Mouse (Mus musculus) neural tube, embryonic 15.5 days (tissue): ENCODE data around the gene Wfikkn2. TPM values are rescaled to one million over a fixed set of nuclear protein-coding genes. Genes with fewer than 3 reads are reported as not detected.

ENCODE experiments used
- ATAC-seq: fragments of 200-750 bp; cut with Nextera tagmentation; 2 replicates; pipeline ENCODE4 v1.8.0; 2017; ENCODE audit warnings: mild to moderate bottlenecking, moderate TSS enrichment, moderate library complexity; ENCODE audit not compliant: low FRiP score
- H3K27ac ChIP-seq: fragments of 300-500 bp; sonication (generic); replicated peaks from 2 replicates; pipeline ENCODE4 v1.5.1; 2015; ENCODE audit warnings: mild to moderate bottlenecking, inconsistent platforms
- H3K27me3 ChIP-seq: fragments of 300-500 bp; sonication (generic); replicated peaks from 2 replicates; pipeline ENCODE4 v1.6.1; 2015; ENCODE audit warnings: inconsistent platforms
- H3K36me3 ChIP-seq: fragments of 300-500 bp; sonication (generic); 2 replicates; pipeline ENCODE4 v1.6.1; 2015; ENCODE audit warnings: inconsistent platforms
- H3K4me1 ChIP-seq: fragments of 300-500 bp; sonication (generic); 2 replicates; pipeline ENCODE4 v1.6.1; 2015; ENCODE audit warnings: inconsistent platforms
- H3K4me2 ChIP-seq: fragments of 300-500 bp; sonication (generic); 2 replicates; pipeline ENCODE4 v1.6.1; 2015; ENCODE audit warnings: inconsistent platforms, mild to moderate bottlenecking, moderate library complexity
- H3K4me3 ChIP-seq: fragments of 300-500 bp; sonication (generic); replicated peaks from 2 replicates; pipeline ENCODE4 v1.5.1; 2015; ENCODE audit warnings: mild to moderate bottlenecking, inconsistent platforms
- H3K9ac ChIP-seq: fragments of 300-500 bp; sonication (generic); replicated peaks from 2 replicates; pipeline ENCODE4 v1.6.1; 2015; ENCODE audit warnings: mild to moderate bottlenecking, inconsistent platforms
- H3K9me3 ChIP-seq: fragments of 300-500 bp; sonication (generic); replicated peaks from 2 replicates; pipeline ENCODE4 v1.6.1; 2016; ENCODE audit warnings: inconsistent platforms
- WGBS: fragments of 180-500 bp; shearing (Covaris S2); methylation state at CpG from one replicate; pipeline ENCODE4 v1.1.7; 2015; ENCODE audit warnings: mixed read lengths; 5-methylcytosine and 5-hydroxymethylcytosine counted together
- polyA plus RNA-seq: library from polyadenylated mRNA; unstranded; fragments of >200 nt; fragmentation: Nextera tagmentation; extraction: Ambion mirVana; gene quantifications from 2 replicates; pipeline ENCODE4 v1.2.1, GENCODE M21; 2015

Wfikkn2 gene
- polyA plus RNA-seq, 1 experiment from 2014 or later = 3.2 TPM

DNA sequence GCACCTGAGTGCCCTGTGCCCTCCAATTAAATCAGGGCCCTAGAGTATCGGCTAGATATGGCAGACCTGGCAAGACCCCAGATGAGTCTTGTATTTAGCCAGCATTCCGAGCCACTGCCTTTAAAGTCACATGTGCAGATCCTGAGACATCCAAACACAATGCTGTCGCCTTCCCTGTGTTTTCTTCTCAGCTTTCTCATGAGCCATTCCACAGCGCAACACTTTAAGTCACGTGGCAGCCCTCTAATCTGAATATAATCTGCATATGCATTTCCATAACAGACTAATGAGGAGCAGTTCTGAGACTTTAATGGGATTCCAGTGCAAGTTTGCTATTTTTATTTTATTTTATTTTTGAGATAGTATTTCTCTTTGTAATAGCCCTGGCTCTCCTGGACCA is 9.9 kb upstream of the Wfikkn2 start:
- H3K9me3 ChIP-seq = no peaks in the 10 kb centered on the region
- no peak overlapping the region for H3K4me2 ChIP-seq
- ATAC-seq = no peak
- H3K9ac ChIP-seq = no peak overlapping the region
- no peak overlapping the region for H3K4me3 ChIP-seq
- no peak overlapping the region for H3K27ac ChIP-seq
- H3K4me1 ChIP-seq = peaks cover 4% of the 10 kb centered on the region; the same call in 1 of the 2 replicates
- WGBS = 62% methylated on average over 5 of the region's 5 CpGs
- no peaks in the 10 kb centered on the region for H3K36me3 ChIP-seq
- no peaks in the 10 kb centered on the region for H3K27me3 ChIP-seq

DNA sequence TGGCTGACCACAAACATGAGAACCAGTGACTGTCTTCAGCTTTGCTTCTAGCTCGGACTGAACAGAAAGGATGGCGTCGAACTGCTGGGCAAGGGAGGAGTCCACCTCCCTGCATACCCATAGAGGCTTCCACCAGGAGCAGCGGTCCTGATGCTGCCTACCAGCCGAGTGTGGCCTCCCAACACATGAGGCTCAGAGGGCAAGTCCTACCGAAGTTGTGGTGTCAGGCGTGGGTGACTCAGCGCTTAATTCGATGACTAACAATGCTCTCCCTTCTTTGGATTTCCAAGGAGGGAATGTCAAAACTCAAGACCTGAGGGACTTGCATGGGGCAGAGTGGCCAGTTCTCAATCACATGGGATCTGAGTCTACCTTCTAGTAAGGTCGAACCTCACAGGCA is 7.9 kb upstream of the Wfikkn2 start:
- Histone ChIP-seq H3K9me3 (no peaks in the 10 kb centered on the region), H3K27me3 (no peaks in the 10 kb centered on the region), H3K4me2 (no peak overlapping the region), H3K27ac (no peak overlapping the region), H3K4me1 (peaks cover 4% of the 10 kb centered on the region; the same call in 1 of the 2 replicates), H3K4me3 (no peak overlapping the region), H3K36me3 (no peaks in the 10 kb centered on the region), H3K9ac (no peak overlapping the region)
- no peak for ATAC-seq
- WGBS = 89% methylated on average over 10 of the region's 10 CpGs

DNA sequence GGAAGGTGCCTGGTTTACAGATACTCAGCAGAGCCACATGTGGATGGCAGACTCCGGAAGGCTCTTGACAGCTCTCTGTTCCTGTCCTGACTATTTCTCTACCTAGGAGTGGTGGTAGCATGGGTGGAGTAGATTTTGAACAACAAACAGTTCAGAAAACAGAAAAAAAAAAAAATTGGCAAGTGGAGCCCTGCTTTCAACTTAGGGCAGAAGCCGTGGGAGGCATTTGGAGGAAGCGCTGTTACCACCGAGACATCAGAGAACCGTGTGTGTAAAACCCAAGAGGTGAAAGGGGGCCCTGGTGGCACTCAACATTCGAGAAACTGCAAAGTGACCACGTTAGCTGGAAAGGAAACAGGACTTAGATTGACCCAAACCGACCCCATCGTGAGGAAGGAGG is 7.4 kb upstream of the Wfikkn2 start:
- no peaks in the 10 kb centered on the region for H3K9me3 ChIP-seq
- no peak overlapping the region for H3K27ac ChIP-seq
- WGBS = 83% methylated on average over 9 of the region's 9 CpGs
- H3K4me2 ChIP-seq = no peak overlapping the region
- no peaks in the 10 kb centered on the region for H3K36me3 ChIP-seq
- ATAC-seq = no peak
- peaks cover 4% of the 10 kb centered on the region; the same call in 1 of the 2 replicates for H3K4me1 ChIP-seq
- no peak overlapping the region for H3K9ac ChIP-seq
- H3K27me3 ChIP-seq = no peaks in the 10 kb centered on the region
- H3K4me3 ChIP-seq = no peak overlapping the region

DNA sequence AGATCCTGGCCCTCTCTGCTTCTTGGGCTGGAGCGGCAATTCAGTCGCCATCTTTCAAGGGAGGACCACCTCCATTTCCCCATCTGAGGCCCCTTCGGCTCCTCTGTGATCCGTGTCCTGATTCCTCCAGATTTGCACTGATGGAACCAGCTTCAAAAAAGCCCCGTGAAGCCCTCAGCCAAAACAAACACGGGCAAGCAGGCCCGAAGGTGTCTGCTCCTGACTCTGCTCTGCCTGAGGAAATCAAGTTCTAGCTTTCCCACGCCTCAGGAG is 920 bp upstream of the Wfikkn2 start:
- H3K27ac ChIP-seq = peak overlapping the region; percentile 23; the same call in 1 of the 2 replicates
- ATAC-seq = no peak
- WGBS = 62% methylated on average over 8 of the region's 8 CpGs

DNA sequence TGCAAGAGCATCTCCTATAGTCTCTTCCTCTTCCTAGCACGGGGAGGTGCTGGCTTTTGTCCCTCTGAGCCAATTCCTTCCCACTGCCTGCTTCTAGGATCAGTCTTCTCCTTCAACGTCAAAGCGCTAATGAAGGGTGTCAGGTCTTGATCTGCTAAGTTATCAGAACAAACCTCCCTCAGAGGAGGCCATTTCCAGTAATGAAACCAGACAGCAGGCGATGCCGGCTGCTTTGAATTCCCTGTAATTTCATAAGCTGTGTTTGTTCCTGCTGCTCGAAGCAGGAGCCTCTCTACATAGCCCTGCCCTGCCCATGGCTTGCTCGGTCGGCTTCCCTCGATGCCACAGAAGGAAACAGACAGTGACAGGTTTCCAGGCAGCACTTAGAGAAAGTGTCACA is 1.4 kb downstream of the Wfikkn2 start:
- 0 out of 2 replicates have a peak overlapping the region, but pooled peaks have one; percentile 15 for H3K27ac ChIP-seq
- H3K27me3 ChIP-seq = 0 out of 2 replicates have a peak, but pooled peaks cover 9% of the 10 kb centered on the region
- H3K9ac ChIP-seq = no peak overlapping the region
- H3K9me3 ChIP-seq = no peaks in the 10 kb centered on the region
- ATAC-seq = no peak
- no peak overlapping the region for H3K4me2 ChIP-seq
- no peaks in the 10 kb centered on the region for H3K36me3 ChIP-seq
- H3K4me1 ChIP-seq = peaks cover 34% of the 10 kb centered on the region
- no peak overlapping the region for H3K4me3 ChIP-seq
- 56% methylated on average over 9 of the region's 9 CpGs for WGBS

More for the DNA sequence above, 920 bp upstream of the Wfikkn2 start:
- Histone ChIP-seq H3K27me3 (0 out of 2 replicates have a peak, but pooled peaks cover 9% of the 10 kb centered on the region), H3K4me3 (no peak overlapping the region), H3K9me3 (no peaks in the 10 kb centered on the region), H3K36me3 (no peaks in the 10 kb centered on the region), H3K4me1 (peaks cover 34% of the 10 kb centered on the region), H3K9ac (no peak overlapping the region), H3K4me2 (no peak overlapping the region)

DNA sequence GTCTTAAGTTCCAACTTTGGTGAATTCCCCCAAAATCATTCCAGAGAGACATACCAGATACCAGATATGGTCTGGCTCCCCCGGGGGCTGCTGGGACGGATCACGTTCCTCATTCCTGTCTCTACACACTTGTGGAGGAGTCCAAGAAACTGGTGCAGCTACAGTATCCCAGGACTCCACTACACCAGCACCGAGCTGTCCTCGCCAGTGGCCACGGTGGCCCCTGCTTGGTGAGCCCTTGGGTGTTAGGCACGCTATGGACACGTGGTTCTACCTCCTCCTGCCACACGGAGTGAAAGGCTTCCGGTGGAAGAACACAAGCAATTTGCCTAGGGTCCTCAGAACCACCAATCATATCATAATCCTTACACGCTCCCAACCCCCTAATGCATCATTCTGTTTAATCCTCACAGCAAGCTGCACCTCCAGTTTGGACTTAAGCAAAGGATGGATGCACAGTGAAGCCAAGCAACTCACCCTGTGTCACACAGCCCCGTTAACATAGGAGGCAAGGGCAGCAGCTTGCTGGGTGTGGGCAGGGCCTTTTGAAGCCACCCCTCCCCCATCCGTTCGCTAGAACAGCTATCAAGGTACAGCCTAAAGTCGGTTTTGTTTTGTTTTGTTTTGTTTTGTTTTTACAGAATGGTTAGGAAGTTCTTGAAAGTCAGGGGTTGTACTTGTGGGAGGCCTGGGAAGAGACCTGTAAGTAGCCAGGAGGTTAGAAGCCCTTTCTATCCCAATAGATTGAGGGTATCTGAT is 2.2 kb downstream of the Wfikkn2 start:
- H3K27me3 ChIP-seq = 0 out of 2 replicates have a peak, but pooled peaks cover 9% of the 10 kb centered on the region
- peak overlapping the region; percentile 54; the same call in 1 of the 2 replicates for H3K27ac ChIP-seq
- peak overlapping the region; percentile 19; the same call in 1 of the 2 replicates for H3K4me3 ChIP-seq
- H3K9me3 ChIP-seq = no peaks in the 10 kb centered on the region
- H3K4me1 ChIP-seq = peaks cover 34% of the 10 kb centered on the region
- no peaks in the 10 kb centered on the region for H3K36me3 ChIP-seq
- 33% methylated on average over 15 of the region's 15 CpGs for WGBS
- 0 out of 2 replicates have a peak overlapping the region, but pooled peaks have one; percentile 17 for H3K9ac ChIP-seq
- no peak; the same call in 1 of the 2 replicates for ATAC-seq
- H3K4me2 ChIP-seq = peak overlapping the region; percentile 54

DNA sequence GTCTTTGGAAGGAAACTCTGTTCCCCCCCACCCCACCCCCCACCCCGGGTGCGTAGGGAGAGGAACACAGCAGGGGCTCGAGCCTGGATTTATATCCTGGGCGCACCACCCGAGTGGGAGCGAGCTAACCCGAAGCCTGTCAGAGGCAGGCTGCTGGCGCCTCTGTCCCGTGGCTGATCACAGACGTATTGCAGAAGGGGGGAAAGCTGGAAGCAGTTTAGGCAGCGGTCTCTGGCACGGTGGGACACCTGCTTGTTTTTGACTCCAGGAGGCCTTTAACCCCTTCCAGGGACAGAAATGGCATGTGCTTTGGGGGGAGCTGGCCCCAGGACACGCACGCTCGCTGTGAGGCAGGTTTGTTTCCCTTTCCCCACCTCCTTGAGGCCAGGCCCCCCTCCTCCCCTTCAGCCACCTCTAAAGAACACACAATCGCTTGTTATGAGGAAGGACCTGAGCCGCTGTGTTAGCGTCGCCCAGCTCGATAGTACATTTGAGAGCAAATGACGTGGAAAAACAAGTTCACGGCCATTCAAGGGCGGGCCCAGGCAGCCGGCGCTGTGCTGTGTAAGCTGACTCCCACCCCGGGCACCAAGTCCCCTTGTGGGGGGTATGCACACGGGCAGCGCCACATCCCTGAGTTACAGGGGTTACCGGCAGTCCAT is 2.9 kb downstream of the Wfikkn2 start:
- H3K27ac ChIP-seq = peak overlapping the region; percentile 54; the same call in 1 of the 2 replicates
- peak; percentile 46 for ATAC-seq
- no peaks in the 10 kb centered on the region for H3K9me3 ChIP-seq
- H3K27me3 ChIP-seq = 0 out of 2 replicates have a peak, but pooled peaks cover 9% of the 10 kb centered on the region
- H3K4me3 ChIP-seq = peak overlapping the region; percentile 19
- 0 out of 2 replicates have a peak overlapping the region, but pooled peaks have one; percentile 17 for H3K9ac ChIP-seq
- no peaks in the 10 kb centered on the region for H3K36me3 ChIP-seq
- H3K4me1 ChIP-seq = peaks cover 34% of the 10 kb centered on the region
- peak overlapping the region; percentile 54 for H3K4me2 ChIP-seq
- WGBS = 4% methylated on average over 29 of the region's 29 CpGs

DNA sequence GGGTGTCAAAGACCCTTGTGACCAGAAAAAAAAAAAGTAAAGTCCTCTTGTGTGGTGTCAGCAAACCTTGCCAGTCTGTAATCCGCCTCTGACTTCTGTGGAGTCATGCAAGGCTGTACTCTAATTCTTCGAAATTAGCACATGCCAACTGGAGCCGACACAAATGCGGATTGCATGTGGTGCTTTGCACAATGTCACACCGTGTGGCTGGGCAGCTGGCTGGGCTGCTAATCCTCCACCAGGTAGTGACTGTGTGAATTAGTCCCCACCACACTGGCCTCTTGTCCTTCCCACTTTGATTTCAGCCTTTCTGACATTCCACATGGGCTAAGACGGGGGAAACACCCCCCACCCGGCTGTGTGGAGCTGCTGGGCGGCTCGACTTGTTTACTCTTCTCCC is 6.1 kb downstream of the Wfikkn2 start:
- no peak for ATAC-seq
- H3K4me1 ChIP-seq = peaks cover 34% of the 10 kb centered on the region
- no peaks in the 10 kb centered on the region for H3K9me3 ChIP-seq
- 0 out of 2 replicates have a peak, but pooled peaks cover 4% of the 10 kb centered on the region for H3K27me3 ChIP-seq
- H3K36me3 ChIP-seq = no peaks in the 10 kb centered on the region
- 48% methylated on average over 9 of the region's 9 CpGs for WGBS
- H3K4me3 ChIP-seq = no peak overlapping the region
- no peak overlapping the region for H3K4me2 ChIP-seq
- H3K9ac ChIP-seq = no peak overlapping the region
- no peak overlapping the region for H3K27ac ChIP-seq

DNA sequence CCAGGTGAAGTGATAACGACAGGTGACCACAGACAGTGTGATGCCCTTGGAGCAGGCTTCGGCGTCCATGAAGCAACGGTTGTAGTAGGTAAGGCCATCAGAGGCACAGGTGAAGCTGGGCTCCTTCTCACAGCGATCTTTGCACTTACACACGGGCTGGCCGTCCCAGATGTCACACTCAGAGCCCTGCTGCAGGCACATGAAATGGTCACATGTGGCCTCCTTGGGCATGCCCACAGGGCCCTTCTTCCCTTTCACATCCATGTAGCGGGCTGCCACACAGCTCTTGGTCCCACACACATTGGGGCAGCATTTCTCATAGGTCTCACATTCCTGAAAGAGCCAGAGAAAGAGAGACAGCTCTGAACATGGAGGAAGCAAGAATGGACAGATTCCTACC is 7.0 kb downstream of the Wfikkn2 start:
- H3K4me1 ChIP-seq = peaks cover 28% of the 10 kb centered on the region
- no peaks in the 10 kb centered on the region for H3K9me3 ChIP-seq
- H3K4me2 ChIP-seq = no peak overlapping the region
- H3K36me3 ChIP-seq = no peaks in the 10 kb centered on the region
- no peak overlapping the region for H3K4me3 ChIP-seq
- WGBS = 94% methylated on average over 8 of the region's 8 CpGs
- H3K27me3 ChIP-seq = 0 out of 2 replicates have a peak, but pooled peaks cover 4% of the 10 kb centered on the region
- no peak overlapping the region for H3K27ac ChIP-seq
- no peak overlapping the region for H3K9ac ChIP-seq
- ATAC-seq = no peak

DNA sequence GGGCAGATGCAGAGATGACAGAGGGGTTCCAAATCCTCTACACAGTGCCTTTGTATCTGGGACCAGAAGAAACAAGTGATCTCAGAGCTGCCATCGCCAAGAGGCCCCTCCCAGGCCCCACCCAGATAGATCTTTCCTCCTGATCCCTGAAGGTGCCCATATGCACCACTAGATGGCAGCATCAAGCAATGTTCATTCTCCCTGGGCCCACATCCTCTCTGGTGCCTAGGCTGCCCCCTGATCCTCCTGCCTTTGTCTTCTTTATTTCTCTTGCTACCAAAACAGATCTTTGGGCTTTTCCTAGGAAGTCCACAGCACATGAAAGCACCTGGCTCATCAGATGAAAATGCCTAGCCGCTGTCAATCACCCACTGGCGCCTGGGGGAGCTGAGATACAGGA is 9.7 kb downstream of the Wfikkn2 start:
- H3K4me2 ChIP-seq = peak overlapping the region; percentile 19; the same call in 1 of the 2 replicates
- peak; percentile 89 for ATAC-seq
- no peaks in the 10 kb centered on the region for H3K27me3 ChIP-seq
- 23% methylated on average over 3 of the region's 3 CpGs for WGBS
- no peak overlapping the region for H3K4me3 ChIP-seq
- H3K27ac ChIP-seq = peak overlapping the region; percentile 72
- no peak overlapping the region; the same call in 1 of the 2 replicates for H3K9ac ChIP-seq
- peaks cover 14% of the 10 kb centered on the region for H3K4me1 ChIP-seq
- no peaks in the 10 kb centered on the region for H3K36me3 ChIP-seq
- H3K9me3 ChIP-seq = no peaks in the 10 kb centered on the region

DNA sequence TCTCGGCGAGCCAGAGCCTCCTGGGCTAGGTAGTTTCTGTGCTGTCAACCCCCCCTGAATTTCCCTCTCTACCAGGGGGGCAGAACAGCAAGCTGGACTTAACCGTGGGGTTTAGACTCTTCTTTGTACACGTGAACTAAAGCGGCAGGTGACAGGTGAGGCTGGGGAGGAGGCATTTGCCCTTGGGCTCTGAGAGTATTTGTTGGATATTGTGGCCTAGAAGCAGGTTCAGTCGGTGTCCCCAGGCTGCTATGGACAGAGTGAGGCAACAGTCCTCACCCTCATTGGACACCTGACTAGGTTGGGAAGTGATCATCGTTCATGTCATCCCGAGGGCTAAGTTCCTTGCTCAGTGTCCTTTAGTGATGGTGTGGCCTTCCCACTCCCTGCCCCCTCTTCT is 10.9 kb downstream of the Wfikkn2 start:
- no peaks in the 10 kb centered on the region for H3K36me3 ChIP-seq
- no peak overlapping the region for H3K27ac ChIP-seq
- H3K9me3 ChIP-seq = no peaks in the 10 kb centered on the region
- H3K9ac ChIP-seq = no peak overlapping the region
- no peaks in the 10 kb centered on the region for H3K27me3 ChIP-seq
- H3K4me1 ChIP-seq = peaks cover 14% of the 10 kb centered on the region
- no peak overlapping the region for H3K4me3 ChIP-seq
- no peak for ATAC-seq
- no peak overlapping the region for H3K4me2 ChIP-seq
- 86% methylated on average over 8 of the region's 8 CpGs for WGBS

DNA sequence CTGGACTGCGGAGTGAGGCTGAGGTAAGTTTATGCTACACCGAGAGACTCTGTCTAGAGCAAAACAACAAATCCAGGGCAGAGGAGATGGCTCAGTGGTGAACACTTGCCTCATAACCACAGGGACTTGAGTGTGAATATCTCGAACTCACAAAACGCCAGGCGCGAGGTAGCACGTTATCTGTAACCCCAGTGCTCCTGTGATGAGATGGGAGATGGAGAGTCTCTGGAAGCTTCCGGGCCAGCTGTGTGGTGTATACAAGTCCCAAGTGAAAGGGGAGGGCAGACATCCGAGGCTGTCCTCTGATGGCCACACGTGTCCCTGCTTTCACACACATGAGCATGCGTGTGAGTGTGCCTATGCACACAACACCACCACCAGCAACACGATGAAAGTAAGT is 11.4 kb downstream of the Wfikkn2 start:
- Histone ChIP-seq H3K27ac (no peak overlapping the region), H3K4me2 (no peak overlapping the region), H3K27me3 (no peaks in the 10 kb centered on the region), H3K9ac (no peak overlapping the region), H3K9me3 (no peaks in the 10 kb centered on the region), H3K4me3 (no peak overlapping the region), H3K4me1 (peaks cover 14% of the 10 kb centered on the region), H3K36me3 (no peaks in the 10 kb centered on the region)
- WGBS = 90% methylated on average over 12 of the region's 12 CpGs
- no peak for ATAC-seq
